Mouse (Mus musculus): Measurements from ENCODE around the gene Gm49388.

- TF ChIP-seq CTCF (IDR thresholded peaks at IDR 0.05) (no peak), EP300 (IDR thresholded peaks at IDR 0.05) (no peak)
These were observed 65.5 kb downstream of the Gm49388 start for GRCm38 (mm10) chr7:127850906-127851305.
